Mouse (Mus musculus): ENCODE results near the gene Xpnpep3. TPM values are rescaled to one million over a fixed set of nuclear protein-coding genes. Genes with fewer than 3 reads are reported as not detected.
A peak's percentile ranks its signal among the peaks of the same experiment; 100 is the strongest.
"Not testable (repeated sequence)": the region's sequence is repeated elsewhere in the genome, so short reads cannot be mapped to it uniquely, and the experiment has no call there.

Xpnpep3 gene
- polyA plus RNA-seq, 1 experiment from 2014 or later, result 12.9 TPM

DNA sequence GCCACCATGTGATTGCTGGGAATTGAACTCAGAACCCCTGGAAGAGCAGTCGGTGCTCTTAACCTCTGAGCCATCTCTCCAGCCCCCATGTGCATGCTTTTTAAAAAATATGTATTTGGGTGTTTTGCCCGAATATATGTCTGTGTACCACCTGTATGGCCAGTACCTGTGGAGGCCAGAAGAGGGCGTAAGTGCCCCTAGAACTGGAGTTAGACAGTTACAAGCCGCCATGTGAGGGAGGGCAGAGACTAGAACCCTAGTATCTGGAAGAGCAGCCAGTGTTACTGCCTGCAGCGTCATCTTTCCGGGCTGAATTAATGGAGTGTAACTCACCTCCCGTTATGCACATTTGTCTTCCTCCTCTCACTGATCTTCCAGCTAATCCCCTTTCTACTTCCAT is 61.6 kb downstream of the Xpnpep3 start:
- Histone ChIP-seq H3K4me3 (replicated peaks) (no peak overlapping the region), H3K4me1 (peaks cover 5% of the 10 kb centered on the region; the same call in 1 of the 2 replicates), H3K9me3 (replicated peaks) (0 out of 2 replicates have a peak, but pooled peaks cover 3% of the 10 kb centered on the region), H3K36me3 (peaks cover 5% of the 10 kb centered on the region; the same call in 1 of the 2 replicates), H3K27me3 (no peaks in the 10 kb centered on the region), H3K4me2 (replicated peaks) (no peak overlapping the region), H3K27ac (replicated peaks) (no peak overlapping the region), H3K9ac (no peak overlapping the region)
- no peak for ATAC-seq (ENCODE audit: insufficient number of reproducible peaks, low FRiP score, low TSS enrichment, low read depth)
- 83% methylated on average over 7 of the region's 7 CpGs for WGBS

DNA sequence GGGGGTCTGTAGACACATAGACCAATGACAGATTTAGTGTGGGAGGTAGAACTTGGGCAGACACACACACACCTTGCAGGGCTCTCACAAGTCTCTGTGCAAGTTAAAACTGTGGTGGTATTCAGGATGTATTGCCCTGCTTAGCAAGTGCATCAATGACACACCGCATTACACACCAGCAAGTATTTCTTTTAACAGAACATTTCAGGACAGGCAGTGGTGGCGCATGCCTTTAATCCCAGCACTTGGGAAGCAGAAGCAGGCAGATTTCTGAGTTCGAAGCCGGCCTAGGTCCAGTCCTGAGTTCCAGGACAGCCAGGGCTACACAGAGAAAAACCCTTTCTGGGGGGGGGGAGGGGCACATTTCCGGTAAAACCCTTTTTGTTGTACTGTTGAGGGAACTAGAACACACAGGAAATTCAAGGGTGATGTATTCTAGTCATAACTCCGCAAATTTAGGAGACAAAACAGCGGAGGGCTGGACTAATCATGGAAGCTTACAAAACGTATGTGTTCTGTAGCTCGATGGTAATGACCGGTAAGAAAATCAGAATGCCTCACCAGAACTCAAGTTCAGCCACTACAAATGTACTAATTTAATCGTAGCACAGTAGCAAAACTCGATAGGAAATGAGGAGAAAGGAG is 65.2 kb downstream of the Xpnpep3 start:
- ATAC-seq (ENCODE audit: insufficient number of reproducible peaks, low FRiP score, low TSS enrichment, low read depth), result no peak
- peak overlapping the region; percentile 88 for H3K27ac ChIP-seq (replicated peaks)
- peak overlapping the region; percentile 70 for H3K4me3 ChIP-seq (replicated peaks)
- H3K4me2 ChIP-seq (replicated peaks), result peak overlapping the region; percentile 66
- 0 out of 2 replicates have a peak, but pooled peaks cover 3% of the 10 kb centered on the region for H3K9me3 ChIP-seq (replicated peaks)
- H3K27me3 ChIP-seq, result no peaks in the 10 kb centered on the region
- peaks cover 14% of the 10 kb centered on the region for H3K4me1 ChIP-seq
- H3K36me3 ChIP-seq, result peaks cover 18% of the 10 kb centered on the region; the same call in 1 of the 2 replicates
- H3K9ac ChIP-seq, result peak overlapping the region; percentile 40; the same call in 1 of the 2 replicates
- 74% methylated on average over 12 of the region's 12 CpGs for WGBS

DNA sequence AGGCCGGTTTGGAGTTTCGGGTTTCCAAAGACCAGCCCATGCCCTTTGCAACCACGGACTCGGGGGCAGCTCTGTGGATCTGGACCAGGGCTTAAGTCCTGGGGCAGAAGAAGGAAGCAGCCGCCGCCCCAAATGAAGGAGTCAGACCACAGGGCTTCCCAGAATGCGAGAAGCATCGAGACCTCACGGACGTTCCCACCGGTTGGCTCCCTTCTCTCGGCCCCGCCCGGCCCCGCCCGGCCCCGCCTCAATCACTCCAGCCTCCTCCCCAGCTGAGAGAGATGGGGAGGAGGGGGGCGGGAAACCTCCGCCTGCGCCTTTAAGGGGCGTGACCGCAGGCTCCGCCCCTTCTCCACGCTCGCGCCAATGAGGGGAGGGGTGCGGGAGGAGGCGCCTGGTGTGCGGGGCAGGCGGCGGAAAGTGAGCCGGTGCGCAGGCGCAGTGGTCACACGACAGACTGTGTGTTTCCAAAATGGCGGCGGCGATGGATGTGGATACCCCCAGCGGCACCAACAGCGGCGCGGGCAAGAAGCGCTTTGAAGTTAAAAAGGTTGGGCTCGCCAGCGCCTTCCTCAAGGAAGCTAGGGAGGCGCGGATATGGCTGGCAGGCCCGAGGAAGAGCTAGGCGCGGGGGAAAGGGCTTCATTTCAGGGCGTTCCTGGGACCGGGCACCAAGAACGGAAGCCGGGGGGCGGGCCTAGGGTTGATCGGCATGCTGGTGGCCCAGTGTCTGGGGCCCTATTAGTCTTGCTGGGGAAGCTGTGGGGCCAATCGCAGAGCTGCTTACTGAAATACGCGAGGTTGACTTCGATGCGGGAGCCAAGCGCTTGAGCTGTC is 66.2 kb downstream of the Xpnpep3 start, which contains the start of gene Rbx1:
TSS of gene Rbx1 (plus strand) at position 396 of the 837 bp plus-strand sequence.
- Histone ChIP-seq H3K4me1 (peaks cover 14% of the 10 kb centered on the region), H3K4me3 (replicated peaks) (peak within 1 kb of the TSS; percentile 70), H3K36me3 (peaks cover 24% of the 10 kb centered on the region), H3K27me3 (no peaks in the 10 kb centered on the region), H3K9me3 (replicated peaks) (0 out of 2 replicates have a peak, but pooled peaks cover 3% of the 10 kb centered on the region), H3K4me2 (replicated peaks) (peak within 1 kb of the TSS; percentile 66), H3K9ac (peak within 1 kb of the TSS; percentile 44), H3K27ac (replicated peaks) (peak within 1 kb of the TSS; percentile 88)
- under 1% methylated on average over 61 of the region's 62 CpGs for WGBS
- ATAC-seq (ENCODE audit: insufficient number of reproducible peaks, low FRiP score, low TSS enrichment, low read depth), result peak; percentile 99

DNA sequence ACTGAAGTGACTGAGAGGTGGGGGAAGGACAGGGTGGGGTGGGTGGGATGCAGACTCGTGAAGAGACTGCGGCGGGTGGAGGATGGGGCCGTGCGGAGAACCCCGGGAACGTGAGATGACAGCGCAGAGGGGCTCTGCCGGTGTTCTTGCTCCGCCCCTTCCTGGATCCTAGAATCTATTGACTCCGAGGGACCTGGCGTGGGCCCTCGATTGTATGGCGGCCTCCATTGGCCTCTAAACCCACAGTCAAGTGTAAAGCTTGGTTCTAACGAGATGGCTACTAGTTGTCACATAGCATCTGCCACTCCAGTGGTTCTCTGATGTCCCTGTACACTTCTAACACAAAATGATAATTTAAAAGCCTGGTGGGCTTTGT is 66.8 kb downstream of the Xpnpep3 start:
- ATAC-seq (ENCODE audit: insufficient number of reproducible peaks, low FRiP score, low TSS enrichment, low read depth), result no peak
- Histone ChIP-seq H3K4me1 (peaks cover 14% of the 10 kb centered on the region), H3K4me3 (replicated peaks) (peak overlapping the region; percentile 70), H3K4me2 (replicated peaks) (peak overlapping the region; percentile 51), H3K9me3 (replicated peaks) (0 out of 2 replicates have a peak, but pooled peaks cover 3% of the 10 kb centered on the region), H3K27ac (replicated peaks) (peak overlapping the region; percentile 88), H3K27me3 (no peaks in the 10 kb centered on the region), H3K36me3 (peaks cover 29% of the 10 kb centered on the region), H3K9ac (peak overlapping the region; percentile 44; the same call in 1 of the 2 replicates)
- under 1% methylated on average over 15 of the region's 15 CpGs for WGBS

DNA sequence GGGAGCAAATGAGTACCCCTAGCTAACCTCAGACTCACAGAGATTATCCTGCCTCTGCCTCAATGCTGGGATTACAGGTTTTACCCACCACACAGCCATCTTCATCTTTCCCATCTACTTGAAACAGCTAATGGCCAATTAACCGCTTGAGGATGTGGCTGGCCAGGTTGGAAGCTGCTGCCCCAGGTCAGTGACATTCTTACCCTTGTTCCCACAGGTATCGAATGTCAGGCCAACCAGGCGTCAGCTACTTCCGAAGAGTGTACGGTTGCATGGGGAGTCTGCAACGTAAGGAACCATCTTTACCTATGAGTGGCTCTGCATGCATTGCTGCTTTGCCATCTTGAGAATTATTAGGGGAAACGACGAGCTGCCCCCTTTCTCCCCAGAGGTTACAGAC is 70.8 kb downstream of the Xpnpep3 start:
- H3K27me3 ChIP-seq, result no peaks in the 10 kb centered on the region
- H3K36me3 ChIP-seq, result peaks cover 64% of the 10 kb centered on the region
- peaks cover 9% of the 10 kb centered on the region; the same call in 1 of the 2 replicates for H3K4me1 ChIP-seq
- 63% methylated on average over 8 of the region's 8 CpGs for WGBS
- no peak overlapping the region for H3K9ac ChIP-seq
- no peaks in the 10 kb centered on the region for H3K9me3 ChIP-seq (replicated peaks)
- no peak overlapping the region for H3K4me2 ChIP-seq (replicated peaks)
- no peak overlapping the region for H3K27ac ChIP-seq (replicated peaks)
- no peak overlapping the region for H3K4me3 ChIP-seq (replicated peaks)
- ATAC-seq (ENCODE audit: insufficient number of reproducible peaks, low FRiP score, low TSS enrichment, low read depth), result no peak

DNA sequence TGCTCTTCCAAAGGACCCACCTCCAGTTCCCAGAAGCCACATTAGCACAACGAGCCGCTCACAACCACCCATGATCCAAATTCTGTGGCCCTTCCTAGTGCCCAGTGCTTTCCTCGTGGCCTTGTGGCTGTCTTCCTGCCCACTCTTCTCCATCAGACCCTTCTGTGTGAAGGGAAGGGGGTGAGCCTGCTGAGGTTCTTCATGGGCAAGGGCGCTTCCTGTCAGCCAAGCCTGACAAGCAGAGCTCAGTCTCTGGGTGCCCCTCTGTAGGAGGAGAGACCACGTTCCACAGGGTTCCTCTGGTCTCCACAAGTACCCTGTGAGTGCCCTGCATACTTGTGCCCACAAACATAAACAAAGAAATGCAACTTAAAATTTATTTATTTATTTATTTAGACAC is 72.3 kb downstream of the Xpnpep3 start:
- no peak overlapping the region for H3K9ac ChIP-seq
- H3K4me1 ChIP-seq, result peaks cover 10% of the 10 kb centered on the region; the same call in 1 of the 2 replicates
- H3K4me3 ChIP-seq (replicated peaks), result no peak overlapping the region
- no peaks in the 10 kb centered on the region for H3K27me3 ChIP-seq
- H3K27ac ChIP-seq (replicated peaks), result no peak overlapping the region
- H3K4me2 ChIP-seq (replicated peaks), result no peak overlapping the region
- ATAC-seq (ENCODE audit: insufficient number of reproducible peaks, low FRiP score, low TSS enrichment, low read depth), result no peak
- 94% methylated on average over 5 of the region's 5 CpGs for WGBS
- no peaks in the 10 kb centered on the region for H3K9me3 ChIP-seq (replicated peaks)
- peaks cover 65% of the 10 kb centered on the region for H3K36me3 ChIP-seq

DNA sequence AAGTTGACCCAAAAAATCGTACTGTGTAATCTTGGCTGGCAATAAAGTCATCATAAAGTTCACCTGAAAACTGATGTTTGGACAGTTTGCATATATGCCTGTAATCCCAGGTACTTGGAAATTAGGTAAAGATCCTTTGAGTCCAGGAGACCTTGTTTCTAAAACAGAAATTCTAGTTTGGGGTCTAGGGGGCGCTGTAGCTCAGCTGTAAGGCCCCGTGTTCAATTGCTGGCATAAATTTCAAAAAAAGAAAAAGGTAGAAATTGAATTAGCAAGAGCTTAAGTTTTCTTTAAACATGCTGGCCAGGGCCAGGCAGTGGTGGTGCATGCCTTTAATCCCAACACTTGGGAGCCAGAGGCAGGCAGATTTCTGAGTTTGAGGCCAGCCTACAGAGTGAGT is 75.7 kb downstream of the Xpnpep3 start:
- no peak for ATAC-seq (ENCODE audit: insufficient number of reproducible peaks, low FRiP score, low TSS enrichment, low read depth)
- WGBS, result 46% methylated on average over 3 of the region's 3 CpGs
- no peaks in the 10 kb centered on the region for H3K9me3 ChIP-seq (replicated peaks)
- H3K4me2 ChIP-seq (replicated peaks), result no peak overlapping the region
- 0 out of 2 replicates have a peak, but pooled peaks cover 3% of the 10 kb centered on the region for H3K4me1 ChIP-seq
- H3K9ac ChIP-seq, result no peak overlapping the region
- peaks cover 49% of the 10 kb centered on the region for H3K36me3 ChIP-seq
- no peak overlapping the region for H3K27ac ChIP-seq (replicated peaks)
- no peaks in the 10 kb centered on the region for H3K27me3 ChIP-seq
- H3K4me3 ChIP-seq (replicated peaks), result no peak overlapping the region

DNA sequence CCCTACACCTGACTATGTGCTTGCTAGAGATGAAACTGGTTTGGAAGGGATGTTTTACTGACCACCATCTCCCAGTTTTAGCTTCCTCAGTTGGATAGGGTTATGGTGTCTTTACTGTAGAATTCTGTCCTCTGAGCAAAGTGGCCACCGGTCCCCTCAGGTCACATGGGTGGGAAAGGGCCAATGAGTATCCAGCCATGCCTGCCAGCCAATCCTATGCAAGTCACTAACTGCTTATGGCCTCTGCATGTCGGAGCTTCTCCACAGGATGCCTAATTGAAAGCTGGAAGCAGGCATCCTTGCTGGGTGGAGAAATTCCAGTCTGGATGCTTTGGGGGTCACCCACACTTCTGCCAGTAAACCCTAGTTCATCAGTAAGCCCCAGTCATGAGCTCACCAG is 76.7 kb downstream of the Xpnpep3 start:
- Histone ChIP-seq H3K27ac (replicated peaks) (no peak overlapping the region), H3K9me3 (replicated peaks) (no peaks in the 10 kb centered on the region), H3K4me2 (replicated peaks) (no peak overlapping the region), H3K4me3 (replicated peaks) (no peak overlapping the region), H3K4me1 (0 out of 2 replicates have a peak, but pooled peaks cover 3% of the 10 kb centered on the region), H3K9ac (no peak overlapping the region), H3K27me3 (no peaks in the 10 kb centered on the region), H3K36me3 (peaks cover 41% of the 10 kb centered on the region)
- WGBS, result 3% methylated on average over 2 of the region's 2 CpGs
- ATAC-seq (ENCODE audit: insufficient number of reproducible peaks, low FRiP score, low TSS enrichment, low read depth), result no peak

DNA sequence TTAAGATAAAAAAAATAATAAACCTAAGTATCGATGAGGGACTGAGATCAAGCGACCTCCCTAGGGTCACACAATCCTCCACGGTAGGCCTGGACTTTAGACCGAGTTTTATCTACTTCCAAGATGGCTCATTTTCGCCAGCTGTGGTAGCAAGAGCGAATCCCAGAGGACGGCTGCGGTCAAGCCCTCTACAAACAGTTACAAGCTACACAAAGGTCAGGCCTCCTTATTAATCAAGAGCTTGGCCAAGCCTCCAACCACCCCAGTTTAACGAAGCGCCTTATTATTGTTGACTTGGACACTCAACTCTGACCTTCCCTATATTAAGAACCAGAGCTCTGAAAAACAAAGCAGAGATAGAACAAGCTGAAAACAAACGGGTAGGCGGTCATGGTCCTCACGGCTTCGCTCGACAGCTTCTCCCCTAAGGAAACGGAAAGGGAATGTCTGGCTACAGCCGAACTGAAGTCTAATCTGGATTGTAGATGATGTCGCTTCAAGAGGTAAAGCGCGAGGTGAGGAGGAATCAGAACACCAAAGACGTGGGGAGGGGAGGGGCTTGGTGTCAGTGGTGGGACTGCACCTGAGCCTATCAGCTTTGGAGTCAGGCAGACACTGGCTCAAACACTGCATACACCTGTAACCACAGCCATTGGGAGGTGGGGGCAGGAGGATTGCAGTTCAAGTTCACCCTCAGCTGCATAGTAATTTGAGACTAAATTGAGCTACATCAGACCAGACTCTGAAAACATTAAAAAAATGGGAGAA is 79.7 kb downstream of the Xpnpep3 start:
- Histone ChIP-seq H3K27me3 (no peaks in the 10 kb centered on the region), H3K4me3 (replicated peaks) (no peak overlapping the region), H3K9me3 (replicated peaks) (no peaks in the 10 kb centered on the region), H3K4me2 (replicated peaks) (no peak overlapping the region), H3K27ac (replicated peaks) (no peak overlapping the region), H3K4me1 (0 out of 2 replicates have a peak, but pooled peaks cover 3% of the 10 kb centered on the region), H3K36me3 (peaks cover 12% of the 10 kb centered on the region), H3K9ac (no peak overlapping the region)
- ATAC-seq (ENCODE audit: insufficient number of reproducible peaks, low FRiP score, low TSS enrichment, low read depth), result no peak
- 59% methylated on average over 21 of the region's 21 CpGs for WGBS

DNA sequence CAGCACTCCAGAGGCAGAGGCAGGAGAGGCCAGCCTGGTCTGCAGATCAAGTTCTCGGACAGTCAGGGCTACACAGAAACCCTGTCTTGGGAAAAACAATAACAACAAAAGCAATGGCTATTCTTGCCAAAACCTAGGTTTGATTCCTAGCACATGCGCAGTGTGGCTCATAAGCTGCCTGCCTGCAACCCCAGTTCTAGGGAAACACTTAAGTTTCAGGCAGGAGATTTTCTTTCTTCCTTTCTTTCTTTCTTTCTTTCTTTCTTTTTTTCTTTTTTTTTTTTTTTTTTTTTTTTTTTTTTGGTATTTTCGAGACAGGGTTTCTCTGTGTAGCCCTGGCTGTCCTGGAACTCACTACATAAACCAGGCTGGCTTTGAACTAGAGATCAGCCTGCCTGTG is 80.3 kb downstream of the Xpnpep3 start:
- H3K27me3 ChIP-seq; H3K4me1 ChIP-seq; H3K9me3 ChIP-seq (replicated peaks); H3K4me2 ChIP-seq (replicated peaks); H3K36me3 ChIP-seq; H3K9ac ChIP-seq; H3K4me3 ChIP-seq (replicated peaks); ATAC-seq (ENCODE audit: insufficient number of reproducible peaks, low FRiP score, low TSS enrichment, low read depth); H3K27ac ChIP-seq (replicated peaks): not testable (repeated sequence)
- WGBS, result 67% methylated on average over 3 of the region's 3 CpGs

DNA sequence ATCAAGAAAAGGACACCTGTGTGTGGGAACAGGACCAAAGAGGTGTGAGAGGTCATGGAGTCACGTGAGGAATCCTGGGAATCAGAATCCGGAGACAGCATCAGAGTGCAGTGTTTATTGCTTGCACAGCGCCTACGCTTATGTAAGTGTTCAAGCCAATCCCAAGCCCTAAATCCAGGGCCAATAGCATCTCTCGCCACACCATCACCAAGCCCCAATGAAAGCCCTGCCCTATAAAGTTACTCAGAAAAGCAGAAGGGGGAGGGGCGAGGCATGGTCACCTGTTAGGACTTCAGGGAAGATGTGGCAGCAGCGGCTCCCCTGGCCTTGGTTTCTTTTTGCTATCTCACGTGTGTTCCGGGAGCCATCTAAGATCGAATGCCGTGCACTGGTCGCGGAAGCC is 81.0 kb downstream of the Xpnpep3 start:
- Histone ChIP-seq H3K4me1 (0 out of 2 replicates have a peak, but pooled peaks cover 3% of the 10 kb centered on the region), H3K27ac (replicated peaks) (no peak overlapping the region), H3K4me3 (replicated peaks) (peak overlapping the region; percentile 27), H3K9me3 (replicated peaks) (no peaks in the 10 kb centered on the region), H3K36me3 (no peaks in the 10 kb centered on the region), H3K4me2 (replicated peaks) (peak overlapping the region; percentile 49), H3K9ac (no peak overlapping the region), H3K27me3 (no peaks in the 10 kb centered on the region)
- no peak for ATAC-seq (ENCODE audit: insufficient number of reproducible peaks, low FRiP score, low TSS enrichment, low read depth)
- WGBS, result 13% methylated on average over 13 of the region's 13 CpGs
